Mouse (Mus musculus): ENCODE data around the gene Eef2.

- TF ChIP-seq CTCF (IDR thresholded peaks at IDR 0.05; ENCODE audit: borderline replicate concordance, control insufficient read depth, extremely low read depth, insufficient read depth, low read length, poor library complexity) = no peak
- TF ChIP-seq POLR2A (IDR thresholded peaks at IDR 0.05; ENCODE audit: control insufficient read depth, extremely low read depth, insufficient read depth, low read length, poor library complexity) = no peak
Measured at GRCm38 (mm10) chr10:81162318-81162652, 14.1 kb upstream of the Eef2 start.

Measured in thymus, adult 2 months (tissue).